Mouse (Mus musculus) limb, embryonic 11.5 days (tissue): ENCODE results near the gene Rassf3. TPM values are rescaled to one million over a fixed set of nuclear protein-coding genes. Genes with fewer than 3 reads are reported as not detected.

Source experiments
- ATAC-seq: fragments of 200-750 bp; cut with Nextera tagmentation; 2 replicates; pipeline ENCODE4 v1.8.0; 2017; ENCODE audit warnings: low read depth; ENCODE audit not compliant: insufficient number of reproducible peaks, low FRiP score, low TSS enrichment
- DNase-seq: peaks from one replicate; pipeline ENCODE4 v3.0.0-alpha.2; 2015; ENCODE audit warnings: low spot score
- H3K27ac ChIP-seq: fragments of 300-500 bp; sonication (generic); replicated peaks from 2 replicates; pipeline ENCODE4 v1.5.1; 2014; ENCODE audit warnings: low read depth, mild to moderate bottlenecking, low read length
- H3K27me3 ChIP-seq: fragments of 300-500 bp; sonication (generic); 2 replicates; pipeline ENCODE4 v1.6.1; 2014; ENCODE audit warnings: mild to moderate bottlenecking, low read length, mixed read lengths; ENCODE audit not compliant: control insufficient read depth, insufficient read depth
- H3K36me3 ChIP-seq: fragments of 300-500 bp; sonication (generic); 2 replicates; pipeline ENCODE4 v1.6.1; 2014; ENCODE audit warnings: mild to moderate bottlenecking, low read length, moderate library complexity, mixed read lengths; ENCODE audit not compliant: control insufficient read depth, insufficient read depth
- H3K4me1 ChIP-seq: fragments of 300-500 bp; sonication (generic); 2 replicates; pipeline ENCODE4 v1.6.1; 2014; ENCODE audit warnings: low read length, mixed read lengths; ENCODE audit not compliant: control insufficient read depth, insufficient read depth
- H3K4me2 ChIP-seq: fragments of 300-500 bp; sonication (generic); 2 replicates; pipeline ENCODE4 v1.6.1; 2014; ENCODE audit warnings: low read depth, mild to moderate bottlenecking, moderate library complexity; ENCODE audit not compliant: severe bottlenecking
- H3K4me3 ChIP-seq: fragments of 300-500 bp; sonication (generic); 2 replicates; pipeline ENCODE4 v1.5.1; 2014; ENCODE audit warnings: low read depth, low read length
- H3K9ac ChIP-seq: fragments of 300-500 bp; sonication (generic); 2 replicates; pipeline ENCODE4 v1.6.1; 2014; ENCODE audit warnings: mild to moderate bottlenecking, low read length
- H3K9me3 ChIP-seq: fragments of 300-500 bp; sonication (generic); 2 replicates; pipeline ENCODE4 v1.6.1; 2016; ENCODE audit warnings: low read length; ENCODE audit not compliant: control insufficient read depth
- WGBS: fragments of 180-500 bp; shearing (Covaris S2); extraction: QIAGEN DNeasy Blood & Tissue Kit; methylation state at CpG from one replicate; pipeline ENCODE4 v1.1.7; 2014; 5-methylcytosine and 5-hydroxymethylcytosine counted together
- polyA plus RNA-seq: library from polyadenylated mRNA; unstranded; fragments of >200 nt; fragmentation: Nextera tagmentation; extraction: Ambion mirVana; gene quantifications from 2 replicates; pipeline ENCODE4 v1.2.1, GENCODE M21; 2014

Rassf3 gene
- polyA plus RNA-seq, 1 experiment from 2014 or later, result 16.5 TPM

GRCm38 (mm10) chr10:121505929-121506328 is 29.8 kb upstream of the Rassf3 start:
- no peaks in the 10 kb centered on the region for H3K27me3 ChIP-seq
- no peaks in the 10 kb centered on the region for H3K9me3 ChIP-seq
- 54% methylated on average over 7 of the region's 7 CpGs for WGBS
- no peak for ATAC-seq
- H3K4me3 ChIP-seq, result no peak overlapping the region
- H3K4me1 ChIP-seq, result peaks cover 25% of the 10 kb centered on the region
- H3K36me3 ChIP-seq, result no peaks in the 10 kb centered on the region
- no peak overlapping the region; the same call in 1 of the 2 replicates for H3K4me2 ChIP-seq
- H3K9ac ChIP-seq, result no peak overlapping the region
- H3K27ac ChIP-seq, result peak overlapping the region; percentile 70; the same call in 1 of the 2 replicates
- no peak for DNase-seq

GRCm38 (mm10) chr10:121504973-121505911 is 29.1 kb upstream of the Rassf3 start:
- peak overlapping the region; percentile 70 for H3K27ac ChIP-seq
- no peaks in the 10 kb centered on the region for H3K36me3 ChIP-seq
- H3K27me3 ChIP-seq, result no peaks in the 10 kb centered on the region
- DNase-seq (peak; percentile 82), ATAC-seq (peak; percentile 66)
- peak overlapping the region; percentile 22; the same call in 1 of the 2 replicates for H3K9ac ChIP-seq
- peak overlapping the region; percentile 48 for H3K4me2 ChIP-seq
- no peaks in the 10 kb centered on the region for H3K9me3 ChIP-seq
- H3K4me1 ChIP-seq, result peaks cover 23% of the 10 kb centered on the region
- 24% methylated on average over 35 of the region's 35 CpGs for WGBS
- H3K4me3 ChIP-seq, result peak overlapping the region; percentile 29

DNA sequence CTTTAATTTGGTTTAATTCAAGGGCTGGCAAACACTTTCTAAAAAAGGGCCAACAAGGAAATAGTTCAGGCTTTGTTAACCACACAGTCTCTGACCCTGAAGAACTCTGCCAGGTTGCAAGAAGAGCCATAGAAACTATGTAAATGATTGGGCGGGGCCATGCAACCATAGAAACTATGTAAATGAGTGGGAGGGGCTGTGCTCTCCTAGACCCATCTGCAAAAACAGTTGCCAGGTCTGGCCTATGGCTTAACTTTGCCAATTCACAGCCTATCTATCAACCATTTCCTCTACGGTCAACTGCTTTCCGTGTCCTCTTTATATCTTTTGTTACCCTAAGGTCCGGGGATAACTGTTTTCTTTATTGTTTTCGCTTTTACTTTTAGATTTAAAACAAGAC is 25.0 kb upstream of the Rassf3 start:
- Histone ChIP-seq H3K4me3 (no peak overlapping the region), H3K27me3 (no peaks in the 10 kb centered on the region), H3K9ac (no peak overlapping the region), H3K27ac (no peak overlapping the region), H3K4me1 (peaks cover 15% of the 10 kb centered on the region), H3K4me2 (no peak overlapping the region), H3K36me3 (no peaks in the 10 kb centered on the region), H3K9me3 (no peaks in the 10 kb centered on the region)
- ATAC-seq (no peak), DNase-seq (no peak)
- 63% methylated on average over 5 of the region's 5 CpGs for WGBS

GRCm38 (mm10) chr10:121500034-121500433 is 23.9 kb upstream of the Rassf3 start:
- ATAC-seq (no peak), DNase-seq (no peak)
- Histone ChIP-seq H3K36me3 (no peaks in the 10 kb centered on the region), H3K27ac (no peak overlapping the region), H3K4me1 (peaks cover 13% of the 10 kb centered on the region), H3K4me2 (no peak overlapping the region), H3K4me3 (no peak overlapping the region), H3K9me3 (no peaks in the 10 kb centered on the region), H3K27me3 (no peaks in the 10 kb centered on the region), H3K9ac (no peak overlapping the region)
- 72% methylated on average over 5 of the region's 5 CpGs for WGBS

GRCm38 (mm10) chr10:121499063-121499462 is 22.9 kb upstream of the Rassf3 start:
- Histone ChIP-seq H3K9ac (no peak overlapping the region), H3K27me3 (no peaks in the 10 kb centered on the region), H3K36me3 (no peaks in the 10 kb centered on the region), H3K9me3 (no peaks in the 10 kb centered on the region), H3K4me1 (peaks cover 10% of the 10 kb centered on the region), H3K27ac (no peak overlapping the region), H3K4me2 (no peak overlapping the region), H3K4me3 (no peak overlapping the region)
- WGBS, result 48% methylated on average over 2 of the region's 2 CpGs
- DNase-seq (no peak), ATAC-seq (no peak)

- no peaks in the 10 kb centered on the region for H3K9me3 ChIP-seq
- peaks cover 10% of the 10 kb centered on the region for H3K4me1 ChIP-seq
- 62% methylated on average over 8 of the region's 8 CpGs for WGBS
- H3K4me3 ChIP-seq, result no peak overlapping the region
- ATAC-seq (no peak), DNase-seq (peak; percentile 30)
- peak overlapping the region; percentile 70 for H3K27ac ChIP-seq
- H3K9ac ChIP-seq, result no peak overlapping the region
- H3K36me3 ChIP-seq, result no peaks in the 10 kb centered on the region
- H3K4me2 ChIP-seq, result no peak overlapping the region
- no peaks in the 10 kb centered on the region for H3K27me3 ChIP-seq
Observed at GRCm38 (mm10) chr10:121498481-121498904, 22.3 kb upstream of the Rassf3 start.

DNA sequence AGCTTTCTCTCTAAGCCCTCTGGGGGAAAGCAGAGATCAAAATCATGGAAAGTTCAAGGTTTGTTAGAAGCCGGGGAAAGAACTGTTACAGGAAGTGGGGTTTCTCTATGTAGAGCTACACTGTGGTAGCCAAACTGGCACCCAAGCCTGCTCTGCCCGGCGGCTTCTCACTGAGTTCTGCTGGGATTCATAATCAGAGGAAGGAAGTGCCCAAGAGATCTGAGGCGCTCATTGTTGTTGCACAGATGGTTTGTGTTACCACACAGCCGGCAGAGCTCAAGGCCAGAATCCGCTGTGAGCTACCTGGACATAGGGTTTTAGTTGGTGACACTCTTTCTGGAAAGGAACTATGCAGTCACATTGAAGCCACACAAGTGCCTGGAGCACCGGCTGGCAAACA is 21.8 kb upstream of the Rassf3 start:
- Histone ChIP-seq H3K4me3 (no peak overlapping the region), H3K27ac (peak overlapping the region; percentile 70), H3K4me1 (peaks cover 10% of the 10 kb centered on the region), H3K27me3 (no peaks in the 10 kb centered on the region), H3K9ac (no peak overlapping the region), H3K36me3 (no peaks in the 10 kb centered on the region), H3K9me3 (no peaks in the 10 kb centered on the region), H3K4me2 (no peak overlapping the region)
- 20% methylated on average over 7 of the region's 7 CpGs for WGBS
- DNase-seq (peak; percentile 48), ATAC-seq (no peak)

GRCm38 (mm10) chr10:121496616-121497015 is 20.5 kb upstream of the Rassf3 start:
- ATAC-seq, result no peak
- H3K4me1 ChIP-seq, result peaks cover 10% of the 10 kb centered on the region
- H3K27me3 ChIP-seq, result no peaks in the 10 kb centered on the region
- H3K9me3 ChIP-seq, result no peaks in the 10 kb centered on the region
- H3K36me3 ChIP-seq, result no peaks in the 10 kb centered on the region
- WGBS, result 84% methylated on average over 7 of the region's 7 CpGs
- DNase-seq, result no peak
- no peak overlapping the region for H3K4me2 ChIP-seq
- no peak overlapping the region for H3K9ac ChIP-seq
- no peak overlapping the region for H3K4me3 ChIP-seq
- H3K27ac ChIP-seq, result no peak overlapping the region
